Mouse (Mus musculus): ENCODE data around the gene Kpna1. TPM values are rescaled to one million over a fixed set of nuclear protein-coding genes. Genes with fewer than 3 reads are reported as not detected.
"Not testable (repeated sequence)": the region's sequence is repeated elsewhere in the genome, so short reads cannot be mapped to it uniquely, and the experiment has no call there.

The Kpna1 gene
- polyA plus RNA-seq, 1 experiment from 2014 or later = 72.9 TPM

DNA sequence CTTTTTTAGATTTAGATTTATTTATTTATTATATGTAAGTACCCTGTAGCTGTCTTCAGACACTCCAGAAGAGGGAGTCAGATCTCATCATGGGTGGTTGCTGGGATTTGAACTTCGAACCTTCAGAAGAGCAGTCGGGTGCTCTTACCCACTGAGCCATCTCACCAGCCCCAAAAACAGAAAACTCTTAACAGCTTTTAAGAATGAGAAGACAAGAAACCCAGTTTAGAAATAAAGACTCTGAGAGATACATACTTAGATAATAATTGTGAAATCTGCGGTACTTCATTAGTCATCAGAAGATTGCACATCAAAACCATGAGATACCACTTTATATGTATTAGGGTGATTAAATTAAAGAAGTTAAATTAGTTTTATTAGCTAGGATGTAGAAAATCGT is 20.3 kb downstream of the Kpna1 start:
- H3K9ac ChIP-seq; H3K9me3 ChIP-seq; H3K27me3 ChIP-seq; H3K4me3 ChIP-seq; H3K4me2 ChIP-seq; H3K4me1 ChIP-seq (replicated peaks); H3K36me3 ChIP-seq; H3K27ac ChIP-seq (replicated peaks); ATAC-seq (ENCODE audit: low FRiP score, low read depth): not testable (repeated sequence)
- 96% methylated on average over 4 of the region's 4 CpGs for WGBS

DNA sequence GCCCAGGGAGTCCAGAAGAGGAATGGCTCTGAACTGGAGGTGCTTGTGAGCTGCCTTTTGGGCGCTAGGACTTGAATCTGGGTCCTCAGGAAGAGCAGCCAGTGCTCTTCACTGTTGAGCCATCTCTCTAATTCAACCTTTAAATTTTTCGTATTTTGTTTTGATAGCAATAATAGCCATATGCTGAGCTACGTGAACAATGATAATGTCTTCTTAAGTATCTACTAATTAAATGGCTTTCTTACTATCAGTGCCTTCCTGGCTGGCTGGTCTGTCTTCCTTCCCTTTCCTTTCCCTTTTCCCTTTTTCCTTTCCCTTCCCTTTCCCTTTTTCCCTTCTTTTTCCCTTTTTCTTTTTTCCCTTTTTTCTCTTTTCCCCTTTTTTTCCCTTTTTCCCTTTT is 29.8 kb downstream of the Kpna1 start:
- no peak overlapping the region for H3K9ac ChIP-seq
- H3K4me1 ChIP-seq (replicated peaks) = no peaks in the 10 kb centered on the region
- no peak overlapping the region for H3K4me3 ChIP-seq
- peaks cover 11% of the 10 kb centered on the region for H3K36me3 ChIP-seq
- H3K9me3 ChIP-seq = no peaks in the 10 kb centered on the region
- no peak overlapping the region for H3K4me2 ChIP-seq
- no peak for ATAC-seq (ENCODE audit: low FRiP score, low read depth)
- no peak overlapping the region for H3K27ac ChIP-seq (replicated peaks)
- H3K27me3 ChIP-seq = no peaks in the 10 kb centered on the region
- 89% methylated on average over 3 of the region's 3 CpGs for WGBS

DNA sequence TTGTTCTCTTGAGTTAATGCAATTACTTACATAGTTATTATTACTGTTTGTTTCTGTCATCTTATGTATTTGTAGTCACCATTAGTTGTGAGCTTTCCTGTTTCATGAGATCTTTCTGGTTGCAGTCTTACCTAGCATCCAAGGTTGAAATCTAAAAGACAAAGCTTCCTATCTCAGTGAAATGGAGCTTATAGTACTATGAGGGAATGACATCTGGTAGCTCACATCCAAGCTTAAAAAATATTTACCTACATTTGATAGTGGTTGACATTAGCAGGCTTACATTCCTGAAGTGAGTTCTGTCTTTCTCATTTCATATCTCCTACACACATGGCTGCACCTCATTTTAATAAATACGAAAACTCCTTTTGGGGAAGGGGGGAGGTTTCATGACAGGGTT is 37.8 kb downstream of the Kpna1 start:
- Histone ChIP-seq H3K4me1 (replicated peaks) (no peaks in the 10 kb centered on the region), H3K27ac (replicated peaks) (no peak overlapping the region), H3K4me3 (no peak overlapping the region), H3K9me3 (no peaks in the 10 kb centered on the region), H3K27me3 (no peaks in the 10 kb centered on the region), H3K9ac (no peak overlapping the region), H3K36me3 (peaks cover 37% of the 10 kb centered on the region), H3K4me2 (no peak overlapping the region)
- 90% methylated on average over 1 of the region's 1 CpGs for WGBS
- ATAC-seq (ENCODE audit: low FRiP score, low read depth) = no peak

DNA sequence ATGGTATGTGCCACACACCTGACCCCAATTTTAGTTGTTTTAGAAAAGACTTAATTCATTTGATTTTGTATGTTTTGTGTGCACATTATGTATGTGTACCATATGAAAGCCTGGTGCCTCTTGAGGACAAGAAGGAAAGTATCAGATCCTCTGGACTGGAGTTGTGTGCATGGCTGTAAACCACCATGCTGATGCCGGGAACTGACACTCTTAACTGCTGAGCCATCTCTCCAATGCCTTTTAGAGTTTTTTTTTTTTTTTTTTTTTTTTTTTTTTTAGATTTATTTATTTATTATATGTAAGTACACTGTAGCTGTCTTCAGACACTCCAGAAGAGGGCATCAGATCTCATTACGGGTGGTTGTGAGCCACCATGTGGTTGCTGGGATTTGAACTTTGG is 49.6 kb downstream of the Kpna1 start:
- 95% methylated on average over 1 of the region's 2 CpGs for WGBS
- H3K4me1 ChIP-seq (replicated peaks); H3K27ac ChIP-seq (replicated peaks); H3K4me3 ChIP-seq; H3K4me2 ChIP-seq; ATAC-seq (ENCODE audit: low FRiP score, low read depth); H3K27me3 ChIP-seq; H3K9me3 ChIP-seq; H3K9ac ChIP-seq: not testable (repeated sequence)
- peaks cover 39% of the 10 kb centered on the region for H3K36me3 ChIP-seq

DNA sequence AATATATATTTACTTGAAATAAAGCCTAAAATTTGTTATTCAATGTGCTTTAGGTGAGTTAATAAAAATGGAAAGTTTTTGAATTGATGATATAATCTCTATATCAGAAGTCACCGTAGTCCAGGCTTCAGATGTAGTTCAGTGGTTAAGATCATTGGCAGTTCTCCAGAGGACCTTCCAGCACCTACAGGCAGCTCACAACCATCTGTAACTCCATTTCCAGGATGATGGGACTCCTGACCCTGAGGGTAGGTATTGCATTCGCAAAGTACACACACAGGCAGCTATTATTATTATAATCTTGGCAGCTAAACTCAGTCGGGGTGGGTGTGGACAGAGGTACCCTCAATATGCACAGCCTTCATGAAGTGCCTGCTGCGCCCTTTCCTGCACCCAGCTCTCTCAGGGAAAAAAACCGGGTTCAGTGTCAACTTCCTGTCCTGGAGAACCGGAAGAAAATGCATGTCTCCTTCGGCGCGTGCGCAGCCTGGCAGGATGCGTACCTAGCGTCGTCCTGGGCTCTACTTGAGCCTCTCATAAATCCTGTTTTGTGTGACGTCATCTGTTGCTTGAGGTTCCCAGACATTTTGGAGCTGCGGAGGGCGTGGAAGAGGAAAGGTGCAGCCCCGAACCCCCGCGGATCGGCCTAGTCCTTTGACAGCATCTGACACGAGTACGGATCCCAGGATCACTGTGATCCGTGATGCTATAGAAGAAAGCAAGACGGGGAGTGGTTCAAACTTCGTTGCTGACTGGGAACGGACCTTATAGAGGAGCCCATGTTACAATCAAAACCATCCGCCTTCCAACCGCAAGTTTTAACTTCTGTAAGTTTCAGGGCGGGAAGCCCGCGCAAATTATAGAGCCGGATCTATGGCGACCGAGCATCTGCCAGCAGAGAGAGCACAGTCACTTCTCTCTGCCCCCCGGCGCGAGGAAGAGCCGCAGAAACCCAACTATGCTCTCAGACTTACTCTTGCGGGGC is 62.4 kb downstream of the Kpna1 start, which contains the start of gene Wdr5b:
Wdr5b (plus strand) TSS at position 551 of the 985 bp plus-strand sequence.
- Histone ChIP-seq H3K4me3 (peak within 1 kb of the TSS; percentile 61), H3K9me3 (no peaks in the 10 kb centered on the region), H3K4me1 (replicated peaks) (peaks cover 19% of the 10 kb centered on the region), H3K27me3 (no peaks in the 10 kb centered on the region), H3K36me3 (peaks cover 15% of the 10 kb centered on the region), H3K27ac (replicated peaks) (peak within 1 kb of the TSS; percentile 79), H3K4me2 (peak within 1 kb of the TSS; percentile 77), H3K9ac (peak within 1 kb of the TSS; percentile 64)
- peak; percentile 98 for ATAC-seq (ENCODE audit: low FRiP score, low read depth)
- WGBS = 2% methylated on average over 39 of the region's 39 CpGs

DNA sequence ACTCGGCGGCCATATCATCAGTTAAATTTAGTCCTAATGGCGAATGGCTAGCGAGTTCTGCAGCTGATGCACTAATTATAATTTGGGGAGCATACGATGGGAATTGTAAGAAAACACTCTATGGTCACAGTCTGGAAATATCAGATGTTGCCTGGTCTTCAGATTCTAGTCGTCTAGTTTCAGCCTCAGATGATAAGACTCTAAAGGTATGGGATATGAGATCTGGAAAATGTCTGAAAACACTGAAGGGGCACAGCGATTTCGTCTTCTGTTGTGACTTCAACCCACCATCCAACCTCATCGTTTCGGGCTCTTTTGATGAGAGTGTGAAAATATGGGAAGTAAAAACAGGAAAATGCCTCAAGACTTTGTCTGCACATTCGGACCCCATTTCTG is 63.1 kb downstream of the Kpna1 start:
- H3K9me3 ChIP-seq = no peaks in the 10 kb centered on the region
- peaks cover 19% of the 10 kb centered on the region for H3K36me3 ChIP-seq
- no peak for ATAC-seq (ENCODE audit: low FRiP score, low read depth)
- peak overlapping the region; percentile 61 for H3K4me3 ChIP-seq
- 30% methylated on average over 11 of the region's 11 CpGs for WGBS
- H3K4me2 ChIP-seq = peak overlapping the region; percentile 77
- H3K4me1 ChIP-seq (replicated peaks) = peaks cover 19% of the 10 kb centered on the region
- peak overlapping the region; percentile 79 for H3K27ac ChIP-seq (replicated peaks)
- peak overlapping the region; percentile 64 for H3K9ac ChIP-seq
- no peaks in the 10 kb centered on the region for H3K27me3 ChIP-seq

DNA sequence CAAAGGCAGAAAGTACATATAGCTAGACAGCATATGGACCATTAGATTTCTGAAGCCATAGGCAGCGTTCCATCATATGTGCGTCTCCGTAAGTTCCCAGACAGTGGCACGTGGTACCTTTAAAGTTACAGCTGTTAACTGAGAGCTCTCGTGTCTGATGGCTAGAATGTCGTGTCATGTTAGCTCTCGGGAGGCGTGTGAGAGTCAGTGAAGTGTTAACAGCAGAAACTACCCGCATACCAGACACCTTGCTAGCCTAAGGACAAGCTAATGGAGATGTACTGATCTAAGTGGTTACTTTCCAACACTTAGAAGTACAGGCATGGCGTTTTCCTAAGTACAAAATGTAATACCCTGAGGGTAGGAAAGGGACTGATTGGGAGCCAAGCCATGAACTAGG is 64.5 kb downstream of the Kpna1 start:
- ATAC-seq (ENCODE audit: low FRiP score, low read depth) = no peak
- 90% methylated on average over 10 of the region's 10 CpGs for WGBS
- H3K27me3 ChIP-seq = no peaks in the 10 kb centered on the region
- H3K36me3 ChIP-seq = peaks cover 17% of the 10 kb centered on the region
- peaks cover 19% of the 10 kb centered on the region for H3K4me1 ChIP-seq (replicated peaks)
- no peak overlapping the region for H3K9ac ChIP-seq
- no peak overlapping the region for H3K4me3 ChIP-seq
- no peaks in the 10 kb centered on the region for H3K9me3 ChIP-seq
- H3K4me2 ChIP-seq = no peak overlapping the region
- H3K27ac ChIP-seq (replicated peaks) = no peak overlapping the region

DNA sequence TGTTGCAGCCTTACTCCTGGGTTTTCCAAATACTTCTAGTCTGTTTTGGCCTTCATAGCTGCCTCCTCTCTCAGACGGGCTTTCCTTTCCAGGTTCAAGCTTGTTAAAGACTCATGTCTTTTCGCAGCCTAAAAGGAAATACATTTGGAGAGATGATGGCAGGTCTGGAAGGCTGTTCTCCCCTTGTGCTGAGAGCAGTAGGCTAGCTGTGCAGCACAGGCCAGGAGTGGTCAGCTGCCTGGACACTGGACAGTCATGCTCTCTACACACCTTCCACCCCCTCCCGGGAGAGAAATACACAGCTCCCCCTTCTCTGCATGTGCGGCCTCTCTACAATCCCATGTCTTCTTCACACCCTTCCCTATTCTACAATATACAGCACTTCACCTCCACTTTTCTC is 65.4 kb downstream of the Kpna1 start:
- ATAC-seq (ENCODE audit: low FRiP score, low read depth) = no peak
- H3K4me3 ChIP-seq = no peak overlapping the region
- no peak overlapping the region for H3K27ac ChIP-seq (replicated peaks)
- H3K4me2 ChIP-seq = no peak overlapping the region
- H3K27me3 ChIP-seq = no peaks in the 10 kb centered on the region
- H3K9me3 ChIP-seq = no peaks in the 10 kb centered on the region
- WGBS = 89% methylated on average over 4 of the region's 4 CpGs
- H3K36me3 ChIP-seq = peaks cover 25% of the 10 kb centered on the region
- H3K4me1 ChIP-seq (replicated peaks) = peaks cover 19% of the 10 kb centered on the region
- H3K9ac ChIP-seq = no peak overlapping the region

DNA sequence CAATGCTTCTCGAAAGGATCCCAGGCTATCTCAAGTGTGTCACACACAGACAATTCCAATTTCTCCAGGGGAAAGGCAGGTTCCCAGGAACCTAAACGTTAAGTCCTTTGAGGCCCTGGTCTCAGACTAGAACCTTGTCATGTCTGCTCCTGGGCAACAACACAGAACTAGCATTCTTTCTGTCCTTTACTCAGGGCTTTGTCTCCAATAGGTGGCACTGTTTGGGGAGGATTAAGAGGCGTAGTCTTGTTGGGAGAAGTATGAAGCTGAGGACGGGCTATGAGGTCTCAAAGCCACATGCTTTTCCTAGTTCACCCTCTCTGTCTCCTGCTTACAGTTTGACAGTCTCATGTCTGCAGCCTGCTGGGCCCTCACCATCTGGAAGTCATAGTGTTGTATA is 69.0 kb downstream of the Kpna1 start:
- no peak for ATAC-seq (ENCODE audit: low FRiP score, low read depth)
- Histone ChIP-seq H3K4me1 (replicated peaks) (peaks cover 3% of the 10 kb centered on the region), H3K9me3 (no peaks in the 10 kb centered on the region), H3K36me3 (peaks cover 41% of the 10 kb centered on the region), H3K9ac (no peak overlapping the region), H3K27ac (replicated peaks) (no peak overlapping the region), H3K27me3 (no peaks in the 10 kb centered on the region), H3K4me3 (no peak overlapping the region), H3K4me2 (no peak overlapping the region)
- 89% methylated on average over 4 of the region's 4 CpGs for WGBS

DNA sequence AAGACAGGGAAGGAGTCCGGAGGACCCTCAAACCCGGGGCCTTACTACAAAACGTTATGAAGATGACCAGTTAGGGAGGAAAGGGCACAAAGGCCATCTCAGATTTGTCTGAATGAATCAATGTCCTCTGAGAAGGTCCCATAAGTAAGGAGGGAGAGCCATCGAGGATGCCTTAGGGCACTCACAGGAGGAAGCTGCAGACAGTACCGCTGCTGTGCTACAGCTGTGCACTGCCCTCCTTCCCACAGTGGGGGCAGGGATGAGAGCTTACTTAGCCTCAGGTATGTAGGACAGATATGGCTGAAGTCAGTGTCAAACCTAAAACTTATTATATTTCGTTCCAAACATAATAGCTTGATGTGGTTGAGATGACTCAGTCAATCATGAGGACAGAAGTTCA is 72.9 kb downstream of the Kpna1 start:
- no peak for ATAC-seq (ENCODE audit: low FRiP score, low read depth)
- Histone ChIP-seq H3K4me3 (no peak overlapping the region), H3K27ac (replicated peaks) (no peak overlapping the region), H3K9me3 (no peaks in the 10 kb centered on the region), H3K36me3 (peaks cover 30% of the 10 kb centered on the region), H3K4me1 (replicated peaks) (no peaks in the 10 kb centered on the region), H3K27me3 (no peaks in the 10 kb centered on the region), H3K9ac (no peak overlapping the region), H3K4me2 (no peak overlapping the region)
- WGBS = 91% methylated on average over 6 of the region's 6 CpGs

DNA sequence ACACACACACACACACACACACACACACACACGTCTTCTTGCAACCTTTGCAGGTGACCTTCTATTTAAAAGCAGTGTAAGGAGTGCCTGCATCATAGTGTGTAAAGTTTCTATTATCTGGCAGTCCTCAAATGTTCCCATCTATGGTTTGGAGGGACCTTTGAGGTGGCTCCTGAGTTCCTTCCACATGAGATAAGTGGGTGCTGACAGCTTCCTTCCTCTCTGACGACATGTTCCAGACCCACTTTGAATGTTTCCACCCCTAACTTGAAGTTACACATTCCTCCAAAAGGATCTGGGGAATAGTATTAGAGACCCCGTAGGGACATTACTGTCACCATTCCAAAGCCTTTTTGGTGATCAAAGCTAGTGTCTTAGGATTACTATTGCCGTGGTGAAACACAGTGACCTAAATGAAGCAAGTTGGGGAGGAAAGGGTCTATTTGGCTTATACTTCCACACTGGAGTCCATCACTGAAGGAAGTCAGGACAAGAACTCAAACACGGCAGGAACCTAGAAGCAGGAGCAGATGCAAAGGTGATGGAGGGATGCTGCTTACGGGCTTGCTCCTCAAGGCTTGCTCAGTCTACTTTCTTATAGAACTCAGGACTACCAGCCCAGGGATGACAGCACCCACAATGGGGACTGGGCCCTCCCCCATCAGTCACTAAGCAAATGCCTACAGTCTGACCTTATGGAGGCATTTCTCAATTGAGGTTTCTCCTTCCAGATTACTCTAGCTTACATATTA is 75.2 kb downstream of the Kpna1 start:
- Histone ChIP-seq H3K27me3 (no peaks in the 10 kb centered on the region), H3K9me3 (no peaks in the 10 kb centered on the region), H3K4me2 (no peak overlapping the region), H3K36me3 (peaks cover 19% of the 10 kb centered on the region), H3K4me1 (replicated peaks) (no peaks in the 10 kb centered on the region), H3K4me3 (no peak overlapping the region), H3K27ac (replicated peaks) (no peak overlapping the region), H3K9ac (no peak overlapping the region)
- no peak for ATAC-seq (ENCODE audit: low FRiP score, low read depth)
- WGBS = 94% methylated on average over 6 of the region's 6 CpGs

DNA sequence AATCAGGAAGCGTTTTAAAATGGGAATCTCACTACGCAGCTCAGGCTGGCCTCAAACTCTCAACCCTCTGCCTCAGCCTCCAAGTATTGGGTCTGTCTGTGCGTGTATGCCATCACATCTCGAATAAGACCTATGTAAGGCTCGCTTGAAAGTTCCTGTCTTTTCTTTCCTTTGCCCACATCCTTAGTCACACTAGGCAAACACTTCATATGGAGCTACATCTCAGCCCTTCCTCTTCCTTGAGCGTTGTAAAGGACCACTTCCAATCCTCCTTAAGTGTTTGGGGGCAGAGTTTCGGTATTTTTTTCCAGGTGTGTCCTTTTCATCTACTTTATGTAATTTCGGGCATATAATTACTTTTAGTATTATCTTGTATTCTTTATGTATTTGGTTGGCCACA is 76.4 kb downstream of the Kpna1 start:
- no peak overlapping the region for H3K4me2 ChIP-seq
- no peaks in the 10 kb centered on the region for H3K4me1 ChIP-seq (replicated peaks)
- ATAC-seq (ENCODE audit: low FRiP score, low read depth) = no peak
- WGBS = 97% methylated on average over 8 of the region's 8 CpGs
- peaks cover 7% of the 10 kb centered on the region; the same call in 1 of the 2 replicates for H3K36me3 ChIP-seq
- no peak overlapping the region for H3K27ac ChIP-seq (replicated peaks)
- H3K9me3 ChIP-seq = no peaks in the 10 kb centered on the region
- H3K27me3 ChIP-seq = no peaks in the 10 kb centered on the region
- H3K4me3 ChIP-seq = no peak overlapping the region
- H3K9ac ChIP-seq = no peak overlapping the region
